Mouse (Mus musculus) forebrain, embryonic 14.5 days (tissue): Measurements from ENCODE around the gene Tnfsf11. TPM values are rescaled to one million over a fixed set of nuclear protein-coding genes. Genes with fewer than 3 reads are reported as not detected.

ENCODE experiments used
- ATAC-seq: fragments of 200-750 bp; cut with Nextera tagmentation; 2 replicates; pipeline ENCODE4 v1.8.0; 2017; ENCODE audit warnings: mild to moderate bottlenecking, moderate library complexity
- DNase-seq: peaks from one replicate; pipeline ENCODE4 v3.0.0-alpha.2; 2015; ENCODE audit warnings: low spot score
- H3K27ac ChIP-seq: fragments of 300-500 bp; sonication (generic); 2 replicates; pipeline ENCODE4 v1.5.1; 2014; ENCODE audit warnings: low read depth, mild to moderate bottlenecking, control low read depth, low read length, moderate library complexity
- H3K27me3 ChIP-seq: fragments of 300-500 bp; sonication (generic); replicated peaks from 2 replicates; pipeline ENCODE4 v1.6.1; 2014; ENCODE audit warnings: low read length, control low read depth, mixed read lengths; ENCODE audit not compliant: control insufficient read depth, insufficient read depth
- H3K36me3 ChIP-seq: fragments of 300-500 bp; sonication (generic); 2 replicates; pipeline ENCODE4 v1.6.1; 2014; ENCODE audit warnings: low read length, control low read depth; ENCODE audit not compliant: control insufficient read depth, insufficient read depth
- H3K4me1 ChIP-seq: fragments of 300-500 bp; sonication (generic); 2 replicates; pipeline ENCODE4 v1.6.1; 2014; ENCODE audit warnings: antibody characterized with exemption, low read length, control low read depth; ENCODE audit not compliant: control insufficient read depth, insufficient read depth
- H3K4me2 ChIP-seq: fragments of 300-500 bp; sonication (generic); 2 replicates; pipeline ENCODE4 v1.6.1; 2014; ENCODE audit warnings: mild to moderate bottlenecking, control low read depth, low read length
- H3K4me3 ChIP-seq: fragments of 300-500 bp; sonication (generic); 2 replicates; pipeline ENCODE4 v1.5.1; 2014; ENCODE audit warnings: low read depth, low read length, control low read depth
- H3K9ac ChIP-seq: fragments of 300-500 bp; sonication (generic); 2 replicates; pipeline ENCODE4 v1.6.1; 2014; ENCODE audit warnings: mild to moderate bottlenecking, low read length, control low read depth, moderate library complexity
- H3K9me3 ChIP-seq: fragments of 300-500 bp; sonication (generic); replicated peaks from 2 replicates; pipeline ENCODE4 v1.6.1; 2016; ENCODE audit warnings: low read length, control low read depth, mixed read lengths; ENCODE audit not compliant: control insufficient read depth
- WGBS: fragments of 180-500 bp; shearing (Covaris S2); extraction: QIAGEN DNeasy Blood & Tissue Kit; methylation state at CpG from one replicate; pipeline ENCODE4 v1.1.7; 2014; 5-methylcytosine and 5-hydroxymethylcytosine counted together
- polyA plus RNA-seq: library from polyadenylated mRNA; unstranded; fragments of >200 nt; fragmentation: Nextera tagmentation; extraction: Ambion mirVana; gene quantifications from 2 replicates; pipeline ENCODE4 v1.2.1, GENCODE M21; 2014

Gene Tnfsf11
- polyA plus RNA-seq, 1 experiment from 2014 or later, result not detected

DNA sequence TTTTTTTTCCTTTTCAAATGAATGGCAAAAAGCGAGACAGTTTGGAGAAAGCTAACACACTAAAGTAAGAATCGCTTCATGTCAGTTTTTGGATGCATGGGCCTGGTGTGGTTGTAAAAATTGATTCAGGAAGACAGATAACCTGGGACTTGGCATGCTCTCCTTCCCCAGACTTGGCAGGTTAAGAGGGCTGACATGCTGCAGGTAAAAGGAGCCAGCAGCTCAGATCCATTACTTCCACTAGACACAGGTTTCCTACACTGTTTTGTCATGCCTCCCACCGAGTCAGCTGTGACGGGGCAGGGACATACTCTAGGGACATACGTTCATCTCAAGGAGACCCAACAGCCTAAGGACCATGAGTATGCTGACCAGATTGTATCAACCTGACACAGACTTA is 33.0 kb downstream of the Tnfsf11 start:
- Histone ChIP-seq H3K27ac (no peak overlapping the region), H3K4me1 (no peaks in the 10 kb centered on the region), H3K4me3 (no peak overlapping the region), H3K36me3 (no peaks in the 10 kb centered on the region), H3K9ac (no peak overlapping the region), H3K27me3 (no peaks in the 10 kb centered on the region), H3K4me2 (no peak overlapping the region), H3K9me3 (no peaks in the 10 kb centered on the region)
- DNase-seq (no peak), ATAC-seq (no peak)
- 92% methylated on average over 5 of the region's 5 CpGs for WGBS

DNA sequence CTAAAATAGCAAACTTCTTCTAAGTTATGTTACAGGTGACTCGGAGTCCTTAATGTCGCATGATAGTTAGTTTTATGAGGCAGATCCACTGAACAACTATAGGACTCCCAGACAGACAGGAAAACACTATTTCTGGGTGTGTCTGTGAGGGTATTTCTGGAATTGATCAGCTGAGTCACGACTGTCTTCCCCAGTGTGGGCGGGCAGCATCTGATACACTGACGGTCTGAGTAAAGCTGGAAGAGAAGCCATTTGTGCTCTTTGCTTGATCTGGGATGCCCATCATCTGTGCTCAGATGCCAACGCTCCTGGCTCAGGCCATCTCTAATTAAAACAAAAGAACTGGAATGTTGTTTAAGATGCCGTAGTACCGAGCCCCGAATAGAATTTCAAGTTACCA is 33.7 kb downstream of the Tnfsf11 start:
- no peak overlapping the region for H3K4me2 ChIP-seq
- 89% methylated on average over 9 of the region's 9 CpGs for WGBS
- H3K9me3 ChIP-seq, result no peaks in the 10 kb centered on the region
- no peak overlapping the region for H3K4me3 ChIP-seq
- DNase-seq (no peak), ATAC-seq (no peak)
- H3K4me1 ChIP-seq, result no peaks in the 10 kb centered on the region
- no peaks in the 10 kb centered on the region for H3K27me3 ChIP-seq
- no peak overlapping the region for H3K27ac ChIP-seq
- H3K9ac ChIP-seq, result no peak overlapping the region
- no peaks in the 10 kb centered on the region for H3K36me3 ChIP-seq

- Histone ChIP-seq H3K4me1 (no peaks in the 10 kb centered on the region), H3K9me3 (no peaks in the 10 kb centered on the region), H3K36me3 (no peaks in the 10 kb centered on the region), H3K4me3 (no peak overlapping the region), H3K27me3 (no peaks in the 10 kb centered on the region), H3K4me2 (no peak overlapping the region), H3K27ac (no peak overlapping the region), H3K9ac (no peak overlapping the region)
- DNase-seq (no peak), ATAC-seq (no peak)
- WGBS, result 85% methylated on average over 7 of the region's 7 CpGs
Measured at GRCm38 (mm10) chr14:78273571-78273970, 34.3 kb downstream of the Tnfsf11 start.

GRCm38 (mm10) chr14:78264876-78265275 is 43.0 kb downstream of the Tnfsf11 start:
- Histone ChIP-seq H3K9ac (no peak overlapping the region), H3K27ac (no peak overlapping the region), H3K4me1 (no peaks in the 10 kb centered on the region), H3K27me3 (no peaks in the 10 kb centered on the region), H3K9me3 (no peaks in the 10 kb centered on the region), H3K4me3 (no peak overlapping the region), H3K36me3 (no peaks in the 10 kb centered on the region), H3K4me2 (no peak overlapping the region)
- ATAC-seq, result no peak
- 88% methylated on average over 6 of the region's 6 CpGs for WGBS
- DNase-seq, result no peak

- WGBS, result 91% methylated on average over 7 of the region's 7 CpGs
Measured at GRCm38 (mm10) chr14:78262596-78262995, 45.2 kb downstream of the Tnfsf11 start.

DNA sequence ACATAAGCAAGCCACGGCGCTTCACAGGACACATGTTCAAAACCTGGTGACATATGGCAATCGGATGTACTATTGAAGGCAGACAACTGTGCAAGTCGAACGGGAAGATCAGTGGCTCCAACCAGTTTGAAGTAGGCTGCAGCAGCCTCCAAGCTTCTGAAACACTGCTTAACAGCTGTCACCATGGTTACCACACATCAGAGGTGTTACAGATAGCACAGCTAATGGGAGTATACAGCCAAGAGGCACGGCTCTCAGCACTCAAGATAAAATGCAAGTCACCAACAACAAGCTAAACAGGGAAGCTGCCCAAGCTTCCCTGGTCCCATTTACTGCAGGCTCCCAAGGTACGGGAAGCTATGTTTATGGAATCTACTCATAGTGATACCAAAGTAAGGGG is 46.6 kb downstream of the Tnfsf11 start:
- Histone ChIP-seq H3K4me3 (no peak overlapping the region), H3K27me3 (no peaks in the 10 kb centered on the region), H3K9me3 (no peaks in the 10 kb centered on the region), H3K36me3 (no peaks in the 10 kb centered on the region), H3K27ac (no peak overlapping the region), H3K4me1 (no peaks in the 10 kb centered on the region), H3K4me2 (no peak overlapping the region), H3K9ac (no peak overlapping the region)
- 80% methylated on average over 7 of the region's 7 CpGs for WGBS
- ATAC-seq (no peak), DNase-seq (peak; percentile 62)

More at GRCm38 (mm10) chr14:78262596-78262995, 45.2 kb downstream of the Tnfsf11 start:
- H3K4me2 ChIP-seq, result no peak overlapping the region
- H3K4me3 ChIP-seq, result no peak overlapping the region
- no peaks in the 10 kb centered on the region for H3K36me3 ChIP-seq
- H3K27me3 ChIP-seq, result no peaks in the 10 kb centered on the region
- no peak overlapping the region for H3K27ac ChIP-seq
- H3K4me1 ChIP-seq, result no peaks in the 10 kb centered on the region
- H3K9me3 ChIP-seq, result no peaks in the 10 kb centered on the region
- no peak overlapping the region for H3K9ac ChIP-seq
- no peak for ATAC-seq
- DNase-seq, result no peak

DNA sequence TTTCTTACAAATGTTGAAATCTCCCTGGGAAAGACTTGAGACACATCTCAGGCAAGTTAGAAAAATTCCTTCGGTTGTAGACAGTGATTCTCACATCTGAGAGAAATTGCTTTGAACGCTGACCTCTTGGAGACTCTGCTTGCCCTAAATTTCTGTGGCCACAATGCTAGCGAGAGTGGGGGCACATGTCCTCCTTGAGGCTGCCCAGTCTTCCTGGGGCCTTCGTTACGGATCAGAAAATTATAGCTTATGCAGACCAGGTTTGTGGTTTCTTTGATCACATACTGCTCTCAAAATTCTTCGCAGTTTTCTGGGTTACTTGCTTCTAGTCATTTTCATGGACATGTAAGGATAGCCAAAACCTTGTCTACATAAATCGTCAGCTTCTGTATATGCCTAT is 53.8 kb downstream of the Tnfsf11 start:
- ATAC-seq, result no peak
- WGBS, result 90% methylated on average over 7 of the region's 7 CpGs
- no peak overlapping the region for H3K9ac ChIP-seq

DNA sequence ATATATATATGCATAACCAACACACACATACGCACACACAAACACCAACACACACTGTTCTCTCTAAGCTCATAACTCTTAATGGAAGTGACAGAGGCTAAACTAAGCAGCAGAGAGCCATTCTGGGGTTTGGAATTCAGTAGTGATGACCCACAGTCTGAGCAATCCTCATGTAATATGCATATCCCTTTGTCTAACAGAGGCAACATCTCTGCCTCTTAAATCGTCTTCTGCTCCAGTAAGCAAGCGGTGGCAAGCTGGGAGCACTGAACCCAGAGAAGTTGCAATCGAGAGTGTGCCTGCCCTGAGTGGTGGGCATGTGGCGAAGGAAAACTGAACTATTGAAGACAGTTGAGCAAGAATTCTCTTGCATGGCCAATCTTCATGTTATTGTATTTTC is 61.2 kb downstream of the Tnfsf11 start:
- DNase-seq, result no peak
- no peak overlapping the region for H3K4me3 ChIP-seq
- ATAC-seq, result no peak
- no peak overlapping the region for H3K27ac ChIP-seq
- WGBS, result 65% methylated on average over 5 of the region's 5 CpGs
- H3K9ac ChIP-seq, result no peak overlapping the region
- H3K36me3 ChIP-seq, result no peaks in the 10 kb centered on the region
- H3K27me3 ChIP-seq, result no peaks in the 10 kb centered on the region
- no peaks in the 10 kb centered on the region for H3K9me3 ChIP-seq
- no peak overlapping the region for H3K4me2 ChIP-seq
- H3K4me1 ChIP-seq, result no peaks in the 10 kb centered on the region

More for the DNA sequence above, 53.8 kb downstream of the Tnfsf11 start:
- Histone ChIP-seq H3K4me3 (no peak overlapping the region), H3K27ac (no peak overlapping the region), H3K9me3 (no peaks in the 10 kb centered on the region), H3K4me1 (no peaks in the 10 kb centered on the region), H3K27me3 (no peaks in the 10 kb centered on the region), H3K4me2 (no peak overlapping the region), H3K36me3 (no peaks in the 10 kb centered on the region)
- DNase-seq, result no peak

- H3K4me3 ChIP-seq, result no peak overlapping the region
- no peaks in the 10 kb centered on the region for H3K4me1 ChIP-seq
- H3K4me2 ChIP-seq, result no peak overlapping the region
- WGBS, result 81% methylated on average over 4 of the region's 4 CpGs
- H3K27me3 ChIP-seq, result no peaks in the 10 kb centered on the region
- no peak overlapping the region for H3K9ac ChIP-seq
- no peaks in the 10 kb centered on the region for H3K36me3 ChIP-seq
- DNase-seq (no peak), ATAC-seq (no peak)
- H3K9me3 ChIP-seq, result no peaks in the 10 kb centered on the region
- no peak overlapping the region for H3K27ac ChIP-seq
Measured at GRCm38 (mm10) chr14:78244811-78245210, 63.0 kb downstream of the Tnfsf11 start.
